Mouse (Mus musculus): ENCODE results near the gene Gtdc1. TPM values are rescaled to one million over a fixed set of nuclear protein-coding genes. Genes with fewer than 3 reads are reported as not detected.

The Gtdc1 gene
- total and polyA plus RNA-seq, 2 experiments from 2014 or later, result 18.6 to 43.4 TPM

DNA sequence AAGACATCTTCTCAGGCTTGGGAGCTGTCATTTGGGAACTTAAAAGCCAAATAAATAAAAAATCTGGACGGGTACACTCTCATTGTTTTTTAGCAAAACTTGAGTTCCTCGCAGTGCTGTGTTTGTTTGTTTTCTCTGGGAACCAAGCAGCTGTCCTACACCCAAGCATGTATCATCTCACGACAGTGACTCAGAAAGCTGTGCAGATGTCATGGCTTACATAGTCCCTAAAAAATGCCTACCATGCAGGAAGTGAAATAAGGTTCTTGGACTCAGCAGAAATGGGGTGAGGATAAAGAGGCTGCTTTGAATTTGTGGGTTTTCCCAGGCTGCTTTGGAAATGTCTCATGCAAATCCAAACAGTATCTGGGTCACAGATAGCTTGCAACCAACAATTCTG lies 28.8 kb upstream of the Gtdc1 start:
- WGBS, result 70% methylated on average over 3 of the region's 3 CpGs
- no peak for ATAC-seq (ENCODE audit: low FRiP score)
- no peak overlapping the region for H3K4me3 ChIP-seq (ENCODE audit: low read depth, low read length)
- no peak for DNase-seq (ENCODE audit: low spot score)
- TF ChIP-seq CTCF (IDR thresholded peaks at IDR 0.05), result no peak
- H3K9me3 ChIP-seq (ENCODE audit: low read length), result no peaks in the 10 kb centered on the region
- no peak overlapping the region for H3K27ac ChIP-seq (ENCODE audit: low read depth, low read length)
- no peaks in the 10 kb centered on the region for H3K4me1 ChIP-seq (ENCODE audit: insufficient read depth, low read length)
- H3K27me3 ChIP-seq (ENCODE audit: insufficient read depth, low read length), result no peaks in the 10 kb centered on the region
- H3K36me3 ChIP-seq (ENCODE audit: insufficient read depth, low read length), result no peaks in the 10 kb centered on the region
- no peak overlapping the region for H3K9ac ChIP-seq (replicated peaks; ENCODE audit: low read length, poor library complexity, severe bottlenecking)
- H3K4me2 ChIP-seq (ENCODE audit: low read depth, low read length, poor library complexity, severe bottlenecking), result no peak overlapping the region

GRCm38 (mm10) chr2:44955506-44955905 lies 28.0 kb upstream of the Gtdc1 start:
- 91% methylated on average over 6 of the region's 6 CpGs for WGBS
- Histone ChIP-seq H3K4me3 (ENCODE audit: low read depth, low read length) (no peak overlapping the region), H3K4me1 (ENCODE audit: insufficient read depth, low read length) (no peaks in the 10 kb centered on the region), H3K9ac (replicated peaks; ENCODE audit: low read length, poor library complexity, severe bottlenecking) (no peak overlapping the region), H3K4me2 (ENCODE audit: low read depth, low read length, poor library complexity, severe bottlenecking) (no peak overlapping the region), H3K36me3 (ENCODE audit: insufficient read depth, low read length) (no peaks in the 10 kb centered on the region), H3K27ac (ENCODE audit: low read depth, low read length) (no peak overlapping the region), H3K27me3 (ENCODE audit: insufficient read depth, low read length) (no peaks in the 10 kb centered on the region), H3K9me3 (ENCODE audit: low read length) (no peaks in the 10 kb centered on the region)
- TF ChIP-seq CTCF (IDR thresholded peaks at IDR 0.05), result no peak
- DNase-seq (ENCODE audit: low spot score) (no peak), ATAC-seq (ENCODE audit: low FRiP score) (no peak)

DNA sequence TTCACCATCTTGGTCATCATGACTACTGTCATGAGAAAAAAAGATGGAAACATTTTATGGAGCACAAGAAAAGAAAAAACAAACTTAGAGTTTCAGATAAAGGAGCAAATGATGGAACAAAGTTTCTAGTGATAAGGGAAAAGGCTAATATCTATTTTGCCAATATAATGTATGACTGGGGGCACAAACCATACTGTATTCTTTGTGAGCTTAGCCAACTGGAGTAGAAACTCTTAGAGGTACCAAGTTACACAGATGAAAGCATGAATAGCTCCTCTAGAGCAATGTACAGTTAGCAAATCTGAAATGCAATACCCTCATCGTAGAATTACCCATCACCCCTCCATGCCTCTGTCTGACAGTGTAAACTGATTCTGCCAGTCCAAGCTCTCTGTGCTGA lies 26.7 kb upstream of the Gtdc1 start:
- Histone ChIP-seq H3K4me2 (ENCODE audit: low read depth, low read length, poor library complexity, severe bottlenecking) (no peak overlapping the region), H3K4me1 (ENCODE audit: insufficient read depth, low read length) (no peaks in the 10 kb centered on the region), H3K27me3 (ENCODE audit: insufficient read depth, low read length) (no peaks in the 10 kb centered on the region), H3K4me3 (ENCODE audit: low read depth, low read length) (no peak overlapping the region), H3K9me3 (ENCODE audit: low read length) (no peaks in the 10 kb centered on the region), H3K27ac (ENCODE audit: low read depth, low read length) (no peak overlapping the region), H3K9ac (replicated peaks; ENCODE audit: low read length, poor library complexity, severe bottlenecking) (no peak overlapping the region), H3K36me3 (ENCODE audit: insufficient read depth, low read length) (no peaks in the 10 kb centered on the region)
- TF ChIP-seq CTCF (IDR thresholded peaks at IDR 0.05), result no peak
- DNase-seq (ENCODE audit: low spot score), result no peak
- no peak for ATAC-seq (ENCODE audit: low FRiP score)
- 89% methylated on average over 1 of the region's 1 CpGs for WGBS

DNA sequence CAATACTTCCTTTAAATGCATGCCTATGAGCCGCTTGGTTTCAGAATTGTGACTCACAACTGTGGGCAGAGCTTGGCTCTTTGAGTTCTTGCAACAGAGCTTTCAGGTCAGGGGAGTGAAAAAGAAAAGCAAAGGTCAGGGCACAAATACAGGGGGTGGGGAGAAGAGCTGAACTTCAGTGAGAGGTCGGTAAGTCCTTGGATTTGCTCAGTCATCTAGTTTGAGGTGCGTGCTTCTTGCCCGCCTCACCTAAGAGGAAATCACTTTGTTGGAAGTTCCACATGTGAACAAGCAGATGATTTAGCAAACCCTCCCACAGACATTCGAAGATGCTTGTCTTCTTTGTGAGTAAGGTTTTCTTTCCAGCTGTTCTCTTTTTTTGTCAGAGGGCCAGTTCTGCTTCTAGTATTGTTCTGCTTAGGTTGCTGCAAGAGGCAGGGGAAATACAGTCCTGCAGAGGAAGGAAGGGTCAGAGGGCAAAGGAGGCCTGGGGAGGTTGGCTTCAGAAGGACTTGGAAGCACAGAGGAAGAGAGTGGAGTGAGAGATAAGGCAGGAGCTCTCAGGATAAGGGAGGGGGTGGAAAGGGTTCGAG lies 25.5 kb upstream of the Gtdc1 start:
- no peak for ATAC-seq (ENCODE audit: low FRiP score)
- H3K4me3 ChIP-seq (ENCODE audit: low read depth, low read length), result no peak overlapping the region

DNA sequence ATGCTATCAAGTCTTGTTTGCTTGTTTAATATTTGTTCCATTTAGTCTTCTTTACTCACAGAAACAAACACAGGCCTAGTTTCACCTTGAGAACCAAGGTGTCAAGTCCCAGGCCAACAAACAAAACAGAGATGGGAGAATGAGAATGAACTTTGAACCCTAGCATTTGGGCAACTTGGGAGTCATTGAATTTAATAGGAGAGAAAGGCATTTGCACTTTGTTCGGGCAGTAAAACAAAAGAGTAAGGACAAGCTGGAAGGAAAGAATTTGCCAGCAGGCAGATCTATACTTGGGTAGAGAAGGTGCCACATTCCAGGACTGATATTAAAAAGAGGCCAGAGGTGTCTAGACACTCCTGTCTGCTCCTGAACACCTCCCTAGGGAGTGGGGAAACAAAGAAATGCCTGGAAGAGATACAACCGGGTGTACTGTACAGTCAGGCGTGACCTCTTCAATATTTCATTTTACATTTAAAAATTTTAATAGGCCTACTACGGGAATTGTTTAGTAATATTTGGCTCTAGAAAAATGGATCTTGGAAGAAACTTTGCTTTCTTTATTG lies 24.3 kb upstream of the Gtdc1 start:
- WGBS, result 63% methylated on average over 4 of the region's 4 CpGs
- ATAC-seq (ENCODE audit: low FRiP score) (no peak), DNase-seq (ENCODE audit: low spot score) (no peak)
- no peak overlapping the region for H3K27ac ChIP-seq (ENCODE audit: low read depth, low read length)
- no peaks in the 10 kb centered on the region for H3K4me1 ChIP-seq (ENCODE audit: insufficient read depth, low read length)
- no peaks in the 10 kb centered on the region for H3K27me3 ChIP-seq (ENCODE audit: insufficient read depth, low read length)
- H3K9ac ChIP-seq (replicated peaks; ENCODE audit: low read length, poor library complexity, severe bottlenecking), result no peak overlapping the region
- no peak for TF ChIP-seq CTCF (IDR thresholded peaks at IDR 0.05)
- H3K9me3 ChIP-seq (ENCODE audit: low read length), result no peaks in the 10 kb centered on the region
- H3K36me3 ChIP-seq (ENCODE audit: insufficient read depth, low read length), result no peaks in the 10 kb centered on the region
- no peak overlapping the region for H3K4me2 ChIP-seq (ENCODE audit: low read depth, low read length, poor library complexity, severe bottlenecking)
- no peak overlapping the region for H3K4me3 ChIP-seq (ENCODE audit: low read depth, low read length)

More for the DNA sequence above, 25.5 kb upstream of the Gtdc1 start:
- 41% methylated on average over 6 of the region's 6 CpGs for WGBS
- Histone ChIP-seq H3K4me1 (ENCODE audit: insufficient read depth, low read length) (no peaks in the 10 kb centered on the region), H3K27me3 (ENCODE audit: insufficient read depth, low read length) (no peaks in the 10 kb centered on the region), H3K4me2 (ENCODE audit: low read depth, low read length, poor library complexity, severe bottlenecking) (no peak overlapping the region), H3K36me3 (ENCODE audit: insufficient read depth, low read length) (no peaks in the 10 kb centered on the region), H3K9ac (replicated peaks; ENCODE audit: low read length, poor library complexity, severe bottlenecking) (no peak overlapping the region), H3K27ac (ENCODE audit: low read depth, low read length) (no peak overlapping the region), H3K9me3 (ENCODE audit: low read length) (no peaks in the 10 kb centered on the region)
- no peak for DNase-seq (ENCODE audit: low spot score)
- TF ChIP-seq CTCF (IDR thresholded peaks at IDR 0.05), result no peak

- 90% methylated on average over 2 of the region's 2 CpGs for WGBS
- no peak for DNase-seq (ENCODE audit: low spot score)
- H3K36me3 ChIP-seq (ENCODE audit: insufficient read depth, low read length), result no peaks in the 10 kb centered on the region
- no peak overlapping the region for H3K9ac ChIP-seq (replicated peaks; ENCODE audit: low read length, poor library complexity, severe bottlenecking)
- no peak for ATAC-seq (ENCODE audit: low FRiP score)
- H3K4me1 ChIP-seq (ENCODE audit: insufficient read depth, low read length), result no peaks in the 10 kb centered on the region
- no peak overlapping the region for H3K27ac ChIP-seq (ENCODE audit: low read depth, low read length)
- no peak overlapping the region for H3K4me2 ChIP-seq (ENCODE audit: low read depth, low read length, poor library complexity, severe bottlenecking)
- no peaks in the 10 kb centered on the region for H3K27me3 ChIP-seq (ENCODE audit: insufficient read depth, low read length)
- H3K4me3 ChIP-seq (ENCODE audit: low read depth, low read length), result no peak overlapping the region
- no peak for TF ChIP-seq CTCF (IDR thresholded peaks at IDR 0.05)
- H3K9me3 ChIP-seq (ENCODE audit: low read length), result no peaks in the 10 kb centered on the region
Observed at GRCm38 (mm10) chr2:44944689-44945088, 17.2 kb upstream of the Gtdc1 start.
